Mouse (Mus musculus) limb, embryonic 14.5 days (tissue): Measurements from ENCODE around the gene Gls2. TPM values are rescaled to one million over a fixed set of nuclear protein-coding genes. Genes with fewer than 3 reads are reported as not detected.
A peak's percentile ranks its signal among the peaks of the same experiment; 100 is the strongest.

Source experiments
- ATAC-seq: fragments of 200-750 bp; cut with Nextera tagmentation; 2 replicates; pipeline ENCODE4 v1.8.0; 2017; ENCODE audit warnings: low read depth, moderate number of reproducible peaks, moderate TSS enrichment; ENCODE audit not compliant: low FRiP score
- DNase-seq: peaks from one replicate; pipeline ENCODE4 v3.0.0-alpha.2; 2015; ENCODE audit warnings: low spot score
- H3K27ac ChIP-seq: fragments of 300-500 bp; sonication (generic); replicated peaks from 2 replicates; pipeline ENCODE4 v1.5.1; 2014; ENCODE audit warnings: low read depth, mild to moderate bottlenecking, low read length, moderate library complexity, mixed read lengths
- H3K27me3 ChIP-seq: fragments of 300-500 bp; sonication (generic); 2 replicates; pipeline ENCODE4 v1.6.1; 2014; ENCODE audit warnings: low read length, mixed read lengths; ENCODE audit not compliant: control insufficient read depth, insufficient read depth
- H3K36me3 ChIP-seq: fragments of 300-500 bp; sonication (generic); 2 replicates; pipeline ENCODE4 v1.6.1; 2014; ENCODE audit warnings: mild to moderate bottlenecking, low read length, moderate library complexity, mixed read lengths; ENCODE audit not compliant: control insufficient read depth, insufficient read depth
- H3K4me1 ChIP-seq: fragments of 300-500 bp; sonication (generic); 2 replicates; pipeline ENCODE4 v1.6.1; 2014; ENCODE audit warnings: antibody characterized with exemption, low read length, mixed read lengths; ENCODE audit not compliant: control insufficient read depth, insufficient read depth
- H3K4me2 ChIP-seq: fragments of 300-500 bp; sonication (generic); replicated peaks from 2 replicates; pipeline ENCODE4 v1.6.1; 2014; ENCODE audit warnings: low read depth, mild to moderate bottlenecking, low read length, moderate library complexity; ENCODE audit not compliant: severe bottlenecking
- H3K4me3 ChIP-seq: fragments of 300-500 bp; sonication (generic); replicated peaks from 2 replicates; pipeline ENCODE4 v1.5.1; 2014; ENCODE audit warnings: low read length
- H3K9ac ChIP-seq: fragments of 300-500 bp; sonication (generic); 2 replicates; pipeline ENCODE4 v1.6.1; 2014; ENCODE audit warnings: mild to moderate bottlenecking, low read depth, low read length, moderate library complexity; ENCODE audit not compliant: severe bottlenecking
- H3K9me3 ChIP-seq: fragments of 300-500 bp; sonication (generic); 2 replicates; pipeline ENCODE4 v1.6.1; 2016; ENCODE audit warnings: low read length; ENCODE audit not compliant: control insufficient read depth
- POLR2A ChIP-seq: fragments of 200-500 bp; IDR thresholded peaks from 2 replicates; pipeline ENCODE4 v1.8.0; 2012; ENCODE audit warnings: inconsistent platforms, mild to moderate bottlenecking, moderate library complexity, borderline replicate concordance; ENCODE audit not compliant: insufficient read depth, insufficient read length; ENCODE audit errors: extremely low read depth
- WGBS: fragments of 180-500 bp; shearing (Covaris S2); extraction: QIAGEN DNeasy Blood & Tissue Kit; methylation state at CpG from one replicate; pipeline ENCODE4 v1.1.7; 2014; 5-methylcytosine and 5-hydroxymethylcytosine counted together
- polyA plus RNA-seq, 2 experiments: library from polyadenylated mRNA; depleted of rRNA in 1 of 2; stranded (reverse) in 1 of 2; unstranded in 1 of 2; fragments of >200 nt; fragmentation: Nextera tagmentation in 1 of 2; extraction: Ambion mirVana in 1 of 2; gene quantifications; 2 replicates each; pipeline versions ENCODE4 v1.2.1 to v1.2.3; 2012 to 2014

The Gls2 gene
- polyA plus RNA-seq, 2 experiments, result 2.5 to 5.8 TPM

- Histone ChIP-seq H3K4me2 (peak overlapping the region; percentile 77), H3K9me3 (no peaks in the 10 kb centered on the region), H3K9ac (peak overlapping the region; percentile 81; the same call in 1 of the 2 replicates), H3K4me3 (peak overlapping the region; percentile 74), H3K27ac (peak overlapping the region; percentile 95), H3K27me3 (no peaks in the 10 kb centered on the region), H3K36me3 (no peaks in the 10 kb centered on the region), H3K4me1 (peaks cover 13% of the 10 kb centered on the region)
- DNase-seq (no peak), ATAC-seq (no peak)
- WGBS, result 7% methylated on average over 5 of the region's 5 CpGs
- TF ChIP-seq POLR2A, result no peak
Observed at GRCm38 (mm10) chr10:128231146-128231545, 36.9 kb downstream of the Gls2 start.

- Histone ChIP-seq H3K4me1 (peaks cover 13% of the 10 kb centered on the region), H3K9me3 (no peaks in the 10 kb centered on the region), H3K36me3 (no peaks in the 10 kb centered on the region), H3K4me2 (peak within 1 kb of the TSS; percentile 77), H3K9ac (peak within 1 kb of the TSS; percentile 81), H3K27ac (peak within 1 kb of the TSS; percentile 95), H3K27me3 (no peaks in the 10 kb centered on the region), H3K4me3 (peak within 1 kb of the TSS; percentile 74)
- ATAC-seq, result peak; percentile 93
- under 1% methylated on average over 49 of the region's 58 CpGs for WGBS
- peak; percentile 80 for DNase-seq
- peak; percentile 85; the same call in 1 of the 2 replicates for TF ChIP-seq POLR2A
Observed at GRCm38 (mm10) chr10:128231697-128232419, 37.6 kb downstream of the Gls2 start, which contains the start of gene Timeless. Gene Timeless (plus strand): TSS chr10:128232065.

GRCm38 (mm10) chr10:128232420-128232985 lies 38.2 kb downstream of the Gls2 start:
- peak overlapping the region; percentile 77 for H3K4me2 ChIP-seq
- peak overlapping the region; percentile 74 for H3K4me3 ChIP-seq
- peak; percentile 24; the same call in 1 of the 2 replicates for ATAC-seq
- WGBS, result under 1% methylated on average over 14 of the region's 14 CpGs
- H3K27ac ChIP-seq, result peak overlapping the region; percentile 95
- H3K27me3 ChIP-seq, result no peaks in the 10 kb centered on the region
- DNase-seq, result peak; percentile 90
- H3K4me1 ChIP-seq, result peaks cover 11% of the 10 kb centered on the region
- H3K9ac ChIP-seq, result peak overlapping the region; percentile 81
- no peaks in the 10 kb centered on the region for H3K9me3 ChIP-seq
- TF ChIP-seq POLR2A, result 0 out of 2 replicates have a peak, but pooled peaks have one; percentile 16
- H3K36me3 ChIP-seq, result no peaks in the 10 kb centered on the region

GRCm38 (mm10) chr10:128236321-128236720 lies 42.1 kb downstream of the Gls2 start:
- no peaks in the 10 kb centered on the region; the same call in 1 of the 2 replicates for H3K4me1 ChIP-seq
- no peak overlapping the region for H3K4me2 ChIP-seq
- 0 out of 2 replicates have a peak overlapping the region, but pooled peaks have one; percentile 32 for H3K9ac ChIP-seq
- H3K9me3 ChIP-seq, result no peaks in the 10 kb centered on the region
- 25% methylated on average over 4 of the region's 4 CpGs for WGBS
- H3K27ac ChIP-seq, result no peak overlapping the region; the same call in 1 of the 2 replicates
- TF ChIP-seq POLR2A, result no peak
- no peak overlapping the region for H3K4me3 ChIP-seq
- ATAC-seq (no peak), DNase-seq (peak; percentile 27)
- no peaks in the 10 kb centered on the region for H3K27me3 ChIP-seq
- peaks cover 19% of the 10 kb centered on the region for H3K36me3 ChIP-seq

- no peaks in the 10 kb centered on the region; the same call in 1 of the 2 replicates for H3K4me1 ChIP-seq
- WGBS, result 66% methylated on average over 15 of the region's 15 CpGs
- TF ChIP-seq POLR2A, result no peak
- H3K27me3 ChIP-seq, result no peaks in the 10 kb centered on the region
- H3K36me3 ChIP-seq, result peaks cover 34% of the 10 kb centered on the region
- no peak overlapping the region for H3K9ac ChIP-seq
- no peak overlapping the region for H3K4me3 ChIP-seq
- DNase-seq (peak; percentile 49), ATAC-seq (peak; percentile 25; the same call in 1 of the 2 replicates)
- no peak overlapping the region for H3K27ac ChIP-seq
- no peaks in the 10 kb centered on the region for H3K9me3 ChIP-seq
- no peak overlapping the region for H3K4me2 ChIP-seq
Observed at GRCm38 (mm10) chr10:128237807-128238480, 43.7 kb downstream of the Gls2 start.
